Mouse (Mus musculus) heart, embryonic 16.5 days (tissue): ENCODE measurements around the gene Tiam2. TPM values are rescaled to one million over a fixed set of nuclear protein-coding genes. Genes with fewer than 3 reads are reported as not detected.

Experiments
- ATAC-seq: fragments of 200-750 bp; cut with Nextera tagmentation; replicated peaks from 2 replicates; pipeline ENCODE4 v1.8.0; 2017; ENCODE audit warnings: moderate number of reproducible peaks; ENCODE audit not compliant: insufficient read depth, low FRiP score; ENCODE audit errors: extremely low read depth
- H3K27ac ChIP-seq: fragments of 300-500 bp; sonication (generic); 2 replicates; pipeline ENCODE4 v1.5.1; 2014; ENCODE audit warnings: mild to moderate bottlenecking, low read length, control low read depth, moderate library complexity
- H3K27me3 ChIP-seq: fragments of 300-500 bp; sonication (generic); 2 replicates; pipeline ENCODE4 v1.6.1; 2014; ENCODE audit warnings: low read length, mixed read lengths; ENCODE audit not compliant: control insufficient read depth, insufficient read depth
- H3K36me3 ChIP-seq: fragments of 300-500 bp; sonication (generic); 2 replicates; pipeline ENCODE4 v1.6.1; 2014; ENCODE audit not compliant: control insufficient read depth, insufficient read depth
- H3K4me1 ChIP-seq: fragments of 300-500 bp; sonication (generic); 2 replicates; pipeline ENCODE4 v1.6.1; 2014; ENCODE audit warnings: low read length, mixed read lengths; ENCODE audit not compliant: control insufficient read depth, insufficient read depth
- H3K4me2 ChIP-seq: fragments of 300-500 bp; sonication (generic); 2 replicates; pipeline ENCODE4 v1.6.1; 2014; ENCODE audit warnings: low read depth, mild to moderate bottlenecking, control low read depth, low read length
- H3K4me3 ChIP-seq: fragments of 300-500 bp; sonication (generic); 2 replicates; pipeline ENCODE4 v1.5.1; 2014; ENCODE audit warnings: mild to moderate bottlenecking, control low read depth, low read length
- H3K9ac ChIP-seq: fragments of 300-500 bp; sonication (generic); 2 replicates; pipeline ENCODE4 v1.6.1; 2014; ENCODE audit warnings: low read length, control low read depth
- H3K9me3 ChIP-seq: fragments of 300-500 bp; sonication (generic); replicated peaks from 2 replicates; pipeline ENCODE4 v1.6.1; 2016; ENCODE audit warnings: low read length; ENCODE audit not compliant: control insufficient read depth
- WGBS: fragments of 180-500 bp; shearing (Covaris S2); extraction: QIAGEN DNeasy Blood & Tissue Kit; methylation state at CpG from one replicate; pipeline ENCODE4 v1.1.7; 2014; 5-methylcytosine and 5-hydroxymethylcytosine counted together
- polyA plus RNA-seq: library from polyadenylated mRNA; unstranded; fragments of >200 nt; fragmentation: Nextera tagmentation; extraction: Ambion mirVana; gene quantifications from 2 replicates; pipeline ENCODE4 v1.2.1, GENCODE M21; 2015

The Tiam2 gene
- polyA plus RNA-seq, 1 experiment from 2014 or later, result 3.5 TPM

DNA sequence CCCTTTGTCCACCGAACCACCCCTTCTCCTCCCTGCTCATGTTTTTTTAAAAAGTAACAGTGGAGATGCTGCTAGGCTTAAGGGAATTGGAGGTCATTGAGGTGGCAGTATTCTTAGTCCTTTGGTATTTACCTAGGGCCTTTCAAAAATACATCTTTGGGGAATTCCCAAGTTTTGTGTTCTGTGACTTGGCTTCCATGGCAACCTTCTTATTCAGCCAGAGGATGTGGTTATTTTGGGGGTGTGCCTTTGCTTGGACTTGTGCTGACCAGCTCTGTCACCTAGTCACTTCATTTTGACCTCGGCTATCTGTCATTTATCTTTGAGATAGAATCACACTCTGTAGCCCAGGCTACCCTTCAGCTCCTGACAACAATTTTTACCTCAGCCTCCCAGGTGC, 68.6 kb downstream of the Tiam2 start:
- H3K27me3 ChIP-seq, result no peaks in the 10 kb centered on the region
- H3K9me3 ChIP-seq, result no peaks in the 10 kb centered on the region
- H3K9ac ChIP-seq, result no peak overlapping the region
- H3K4me2 ChIP-seq, result no peak overlapping the region
- ATAC-seq, result no peak
- peaks cover 8% of the 10 kb centered on the region; the same call in 1 of the 2 replicates for H3K4me1 ChIP-seq
- no peaks in the 10 kb centered on the region for H3K36me3 ChIP-seq
- no peak overlapping the region for H3K4me3 ChIP-seq
- H3K27ac ChIP-seq, result no peak overlapping the region
- 75% methylated on average over 2 of the region's 2 CpGs for WGBS

DNA sequence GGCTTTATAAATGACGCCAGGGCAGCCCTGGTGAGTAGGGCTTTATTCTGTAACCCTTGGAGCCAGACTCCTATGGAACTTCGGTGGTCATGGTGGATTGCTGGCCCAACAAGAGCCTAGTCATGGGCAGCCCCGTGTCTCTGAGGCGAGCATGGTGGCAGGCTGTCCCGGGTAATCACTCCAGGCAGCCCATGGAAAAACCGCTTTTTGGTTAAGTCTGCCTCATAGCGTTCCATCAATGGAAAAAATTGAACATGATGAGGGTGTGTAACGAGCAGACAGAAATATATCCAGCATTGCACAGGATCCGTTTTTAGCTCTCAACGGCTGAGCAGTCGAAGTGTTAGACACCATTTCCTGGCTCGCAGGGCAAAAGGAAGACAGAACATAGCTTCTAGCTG, 70.5 kb downstream of the Tiam2 start:
- no peaks in the 10 kb centered on the region for H3K27me3 ChIP-seq
- peak overlapping the region; percentile 31 for H3K4me3 ChIP-seq
- no peak overlapping the region for H3K27ac ChIP-seq
- 60% methylated on average over 12 of the region's 12 CpGs for WGBS
- no peak for ATAC-seq
- H3K36me3 ChIP-seq, result no peaks in the 10 kb centered on the region
- H3K9ac ChIP-seq, result peak overlapping the region; percentile 37; the same call in 1 of the 2 replicates
- peak overlapping the region; percentile 47 for H3K4me2 ChIP-seq
- H3K4me1 ChIP-seq, result peaks cover 8% of the 10 kb centered on the region; the same call in 1 of the 2 replicates
- no peaks in the 10 kb centered on the region for H3K9me3 ChIP-seq

DNA sequence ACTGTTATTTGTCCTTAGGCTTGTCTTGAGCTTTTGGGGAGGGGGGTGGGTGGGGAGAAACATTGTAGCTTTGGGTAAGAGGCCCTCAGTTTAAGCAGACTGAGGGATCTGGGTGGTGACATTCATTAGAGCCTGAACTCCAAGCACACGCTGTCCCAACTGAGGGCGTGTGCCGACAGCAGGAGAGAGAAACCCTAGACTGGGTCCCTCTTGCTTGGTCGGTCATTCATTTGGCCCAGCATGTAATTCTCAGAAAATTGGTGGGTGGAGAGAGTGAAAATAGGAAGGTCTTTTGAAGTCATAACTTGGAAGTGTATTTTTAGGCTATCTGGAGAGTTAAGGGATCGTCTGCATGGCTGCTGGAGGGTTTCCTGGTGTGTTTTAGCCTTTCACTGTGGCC, 71.5 kb downstream of the Tiam2 start:
- H3K9ac ChIP-seq, result peak overlapping the region; percentile 54; the same call in 1 of the 2 replicates
- H3K4me2 ChIP-seq, result peak overlapping the region; percentile 47
- WGBS, result 39% methylated on average over 5 of the region's 5 CpGs
- ATAC-seq, result 0 out of 2 replicates have a peak, but pooled peaks have one; percentile 56
- H3K9me3 ChIP-seq, result no peaks in the 10 kb centered on the region
- H3K27ac ChIP-seq, result no peak overlapping the region
- H3K4me3 ChIP-seq, result peak overlapping the region; percentile 31
- peaks cover 8% of the 10 kb centered on the region; the same call in 1 of the 2 replicates for H3K4me1 ChIP-seq
- no peaks in the 10 kb centered on the region for H3K36me3 ChIP-seq
- H3K27me3 ChIP-seq, result no peaks in the 10 kb centered on the region

DNA sequence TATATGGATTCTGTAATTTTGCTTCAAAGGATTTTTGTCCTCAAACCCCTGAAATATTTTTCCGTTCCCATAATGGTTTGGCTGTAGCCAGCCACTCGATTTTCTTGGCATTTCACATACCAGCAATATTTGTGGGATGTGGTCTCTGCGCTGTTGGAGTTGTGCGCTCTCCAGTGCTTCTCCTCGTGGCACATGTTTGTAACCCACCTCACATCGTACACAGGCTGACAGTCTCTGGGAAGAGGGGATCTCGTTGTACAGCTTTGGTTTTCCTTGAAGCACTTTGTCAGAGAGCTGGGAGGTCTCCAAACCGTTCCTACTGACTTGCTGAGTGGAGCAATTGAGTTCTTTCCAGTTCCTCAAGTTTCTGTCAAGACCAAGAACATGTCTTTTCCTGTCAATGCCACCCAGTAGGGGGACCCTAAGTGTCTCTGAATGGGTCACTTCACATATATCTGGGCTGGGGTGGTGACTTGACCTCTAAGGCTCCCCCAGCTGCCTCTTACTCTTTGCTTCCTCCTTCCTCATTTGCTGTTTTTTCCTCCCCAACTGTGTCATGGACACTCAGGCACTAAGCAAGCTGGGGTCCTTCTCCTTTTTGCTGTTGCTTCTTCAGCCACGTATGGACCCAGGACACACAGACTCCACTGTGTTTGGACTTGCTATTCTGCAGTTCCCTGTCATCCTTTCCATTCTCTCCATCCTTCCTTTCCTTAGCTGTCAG, 79.1 kb downstream of the Tiam2 start:
- Histone ChIP-seq H3K36me3 (no peaks in the 10 kb centered on the region), H3K27me3 (no peaks in the 10 kb centered on the region), H3K4me2 (no peak overlapping the region), H3K4me1 (no peaks in the 10 kb centered on the region), H3K27ac (no peak overlapping the region), H3K4me3 (no peak overlapping the region), H3K9me3 (no peaks in the 10 kb centered on the region), H3K9ac (no peak overlapping the region)
- 67% methylated on average over 9 of the region's 9 CpGs for WGBS
- ATAC-seq, result no peak

DNA sequence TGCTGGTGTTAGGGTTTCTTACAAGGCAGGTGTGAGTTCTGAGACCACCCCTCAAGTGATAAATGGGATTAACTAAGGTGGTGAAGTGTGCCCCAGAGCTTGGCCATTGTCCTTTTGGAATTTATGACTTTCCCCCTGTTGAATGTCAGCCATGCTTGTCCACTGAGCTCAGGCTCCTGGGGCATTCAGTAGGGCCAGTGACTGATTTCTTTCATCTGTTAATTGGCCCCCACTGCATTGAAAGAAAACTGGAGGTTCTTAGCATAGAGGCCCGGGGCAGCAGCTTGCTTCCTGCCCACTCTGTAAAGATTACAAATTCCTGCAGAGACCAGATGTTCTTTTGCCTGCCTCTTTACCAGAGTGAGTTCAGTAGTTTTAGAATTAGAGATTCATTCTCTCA, 80.7 kb downstream of the Tiam2 start:
- ATAC-seq, result no peak
- Histone ChIP-seq H3K9ac (no peak overlapping the region), H3K4me3 (no peak overlapping the region), H3K4me1 (no peaks in the 10 kb centered on the region), H3K27ac (no peak overlapping the region), H3K36me3 (no peaks in the 10 kb centered on the region), H3K27me3 (no peaks in the 10 kb centered on the region), H3K4me2 (no peak overlapping the region), H3K9me3 (no peaks in the 10 kb centered on the region)
- 14% methylated on average over 1 of the region's 1 CpGs for WGBS

DNA sequence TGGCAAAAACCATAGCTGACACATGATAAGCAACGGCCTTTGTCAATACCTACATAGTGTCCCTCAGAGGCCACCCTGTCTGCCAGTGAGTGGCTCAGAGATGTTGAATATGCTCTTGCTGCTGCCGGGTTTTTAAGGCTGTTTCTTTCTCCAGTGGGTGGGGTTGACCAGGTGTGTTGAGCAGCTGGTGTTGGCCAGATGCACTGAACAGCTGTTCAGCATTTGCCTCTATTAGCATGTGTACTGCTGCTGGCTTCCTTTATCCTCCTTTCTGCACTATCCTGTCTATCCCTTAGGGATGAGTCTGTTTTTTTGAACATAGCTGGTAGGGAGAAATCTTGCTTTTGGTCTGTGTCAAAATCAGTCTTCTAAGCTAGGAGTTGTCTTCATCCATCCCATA, 83.9 kb downstream of the Tiam2 start:
- no peaks in the 10 kb centered on the region for H3K9me3 ChIP-seq
- ATAC-seq, result no peak

DNA sequence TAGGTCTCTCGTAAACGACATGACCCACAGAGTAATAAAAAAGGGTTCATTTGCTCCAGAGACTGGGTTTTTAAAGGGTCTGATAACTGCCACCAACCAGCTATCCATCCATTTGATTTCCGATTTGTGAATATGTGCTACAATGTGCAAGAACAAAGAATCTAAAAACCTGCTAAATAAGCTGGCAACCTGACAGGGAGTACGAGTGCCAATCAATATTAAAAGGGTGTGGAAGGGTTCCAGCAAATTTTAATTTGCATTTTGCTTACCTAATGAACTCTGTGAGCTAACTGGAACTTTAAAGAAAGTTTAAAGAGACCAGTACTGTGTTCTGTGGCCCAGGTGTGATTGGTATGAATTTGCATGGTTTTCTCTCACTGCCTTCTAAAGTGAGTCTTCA, 86.4 kb downstream of the Tiam2 start:
- no peak overlapping the region for H3K4me3 ChIP-seq
- ATAC-seq, result no peak
- H3K4me2 ChIP-seq, result no peak overlapping the region
- H3K36me3 ChIP-seq, result no peaks in the 10 kb centered on the region
- H3K27ac ChIP-seq, result no peak overlapping the region
- H3K4me1 ChIP-seq, result no peaks in the 10 kb centered on the region
- H3K9ac ChIP-seq, result no peak overlapping the region
- 88% methylated on average over 4 of the region's 4 CpGs for WGBS
- no peaks in the 10 kb centered on the region for H3K9me3 ChIP-seq
- H3K27me3 ChIP-seq, result no peaks in the 10 kb centered on the region

More for the DNA sequence above, 83.9 kb downstream of the Tiam2 start:
- Histone ChIP-seq H3K4me1 (no peaks in the 10 kb centered on the region), H3K27me3 (no peaks in the 10 kb centered on the region), H3K4me2 (no peak overlapping the region), H3K9ac (no peak overlapping the region; the same call in 1 of the 2 replicates), H3K4me3 (no peak overlapping the region), H3K36me3 (no peaks in the 10 kb centered on the region), H3K27ac (no peak overlapping the region)
- 64% methylated on average over 2 of the region's 2 CpGs for WGBS

DNA sequence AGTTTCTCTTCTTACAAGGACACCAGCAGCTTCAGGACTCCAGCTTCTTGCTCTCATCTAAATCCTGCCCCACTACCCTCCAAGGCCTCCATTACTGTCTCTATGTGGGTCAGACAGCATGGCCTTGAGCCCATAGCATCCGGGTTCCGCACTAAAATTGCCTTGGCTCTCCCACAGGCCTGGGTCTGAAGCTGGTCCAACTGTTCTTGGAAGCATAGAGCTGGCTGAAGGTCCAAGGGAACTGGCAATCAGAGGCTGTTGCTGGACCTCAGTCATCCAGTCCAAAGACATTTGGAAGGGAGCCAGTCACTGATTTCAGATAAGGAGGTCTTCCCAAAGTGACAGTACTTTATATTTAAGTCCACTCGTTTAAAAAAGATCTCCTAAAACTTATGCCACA, 89.2 kb downstream of the Tiam2 start:
- H3K4me2 ChIP-seq, result no peak overlapping the region
- no peak overlapping the region for H3K4me3 ChIP-seq
- H3K27me3 ChIP-seq, result no peaks in the 10 kb centered on the region
- H3K36me3 ChIP-seq, result no peaks in the 10 kb centered on the region
- ATAC-seq, result peak; percentile 37
- 71% methylated on average over 3 of the region's 3 CpGs for WGBS
- H3K27ac ChIP-seq, result no peak overlapping the region
- H3K9me3 ChIP-seq, result no peaks in the 10 kb centered on the region
- H3K9ac ChIP-seq, result no peak overlapping the region
- peaks cover 5% of the 10 kb centered on the region; the same call in 1 of the 2 replicates for H3K4me1 ChIP-seq

DNA sequence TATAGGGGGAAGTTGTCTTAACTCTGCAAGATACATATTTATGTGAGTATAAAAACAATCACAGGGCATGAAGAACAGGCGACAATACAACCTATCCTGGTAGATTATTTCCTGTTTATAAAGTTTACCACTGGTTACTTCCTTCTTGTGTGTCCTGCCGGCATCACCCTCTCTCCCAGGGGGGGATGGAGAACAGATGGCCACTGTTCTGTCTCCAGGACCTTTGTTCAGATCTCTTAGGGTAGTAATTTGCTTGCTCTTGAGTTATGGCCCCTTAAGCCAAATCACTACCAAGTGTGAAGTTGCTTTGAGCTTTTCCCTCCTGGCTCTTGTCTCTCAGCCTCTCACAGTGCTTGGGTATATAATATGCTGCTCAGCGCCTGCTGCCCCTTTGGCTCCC, 90.0 kb downstream of the Tiam2 start:
- ATAC-seq, result no peak
- peaks cover 5% of the 10 kb centered on the region; the same call in 1 of the 2 replicates for H3K4me1 ChIP-seq
- no peak overlapping the region for H3K27ac ChIP-seq
- no peaks in the 10 kb centered on the region for H3K27me3 ChIP-seq
- no peaks in the 10 kb centered on the region for H3K9me3 ChIP-seq
- H3K4me3 ChIP-seq, result no peak overlapping the region
- 60% methylated on average over 3 of the region's 3 CpGs for WGBS
- H3K36me3 ChIP-seq, result no peaks in the 10 kb centered on the region
- no peak overlapping the region for H3K4me2 ChIP-seq
- H3K9ac ChIP-seq, result no peak overlapping the region
